Mouse (Mus musculus) CH12.LX (cell line): Measurements from ENCODE around the gene Dennd5a.

Experiments
- CTCF ChIP-seq, 2 experiments: IDR thresholded peaks in 1 of 2; conservative IDR thresholded peaks in 1 of 2; 2 replicates each; pipeline ENCODE4 v1.5.1; 2011 to 2012; ENCODE audit warnings: low read depth in 2 of 2, low read length in 2 of 2, improper control_type of control experiment in 1 of 2, inconsistent platforms in 1 of 2, mild to moderate bottlenecking in 1 of 2, moderate library complexity in 1 of 2
- EP300 ChIP-seq: IDR thresholded peaks from 2 replicates; pipeline ENCODE4 v1.6.1; 2011; ENCODE audit warnings: low read length, improper control_type of control experiment
- ZKSCAN1 ChIP-seq: IDR thresholded peaks from 2 replicates; pipeline ENCODE4 v1.6.1; 2012; ENCODE audit warnings: low read depth, inconsistent platforms, low read length, improper control_type of control experiment, borderline replicate concordance
- ZMIZ1 ChIP-seq: IDR thresholded peaks from 2 replicates; pipeline ENCODE4 v1.6.1; 2012; ENCODE audit warnings: low read depth, mild to moderate bottlenecking, inconsistent platforms, low read length, improper control_type of control experiment

GRCm38 (mm10) chr7:109954622-109955401 lies 5.5 kb downstream of the Dennd5a start:
- TF ChIP-seq ZKSCAN1 (no peak), EP300 (no peak), ZMIZ1 (no peak), CTCF (conservative IDR thresholded peaks at IDR 0.05 in 1 of 2, IDR thresholded peaks at IDR 0.05 in 1 of 2; ENCODE audit: low read depth in 2 of 2, low read length in 2 of 2) (no peak)
